Mouse (Mus musculus): ENCODE results near the gene Ascl5. TPM values are rescaled to one million over a fixed set of nuclear protein-coding genes. Genes with fewer than 3 reads are reported as not detected.
A peak's percentile ranks its signal among the peaks of the same experiment; 100 is the strongest.

The Ascl5 gene
- polyA plus RNA-seq, 1 experiment from 2014 or later: not detected

- no peaks in the 10 kb centered on the region for H3K4me1 ChIP-seq (replicated peaks; ENCODE audit: control insufficient read depth, insufficient read depth, low read length)
- H3K9me3 ChIP-seq (ENCODE audit: control insufficient read depth, low read length): no peaks in the 10 kb centered on the region
- no peak for DNase-seq (ENCODE audit: low spot score)
- WGBS: 57% methylated on average over 9 of the region's 9 CpGs
- no peak overlapping the region for H3K4me2 ChIP-seq
- ATAC-seq (replicated peaks; ENCODE audit: low FRiP score): no peak
- H3K36me3 ChIP-seq (ENCODE audit: control insufficient read depth, insufficient read depth, low read length): no peaks in the 10 kb centered on the region
- H3K4me3 ChIP-seq (ENCODE audit: low read depth, low read length): no peak overlapping the region
- H3K27me3 ChIP-seq (replicated peaks; ENCODE audit: control insufficient read depth, insufficient read depth, low read length): peaks cover 7% of the 10 kb centered on the region; the same call in 1 of the 2 replicates
- H3K27ac ChIP-seq (ENCODE audit: low read depth, low read length): no peak overlapping the region
- no peak overlapping the region for H3K9ac ChIP-seq (ENCODE audit: low read depth, low read length)
Measured at GRCm38 (mm10) chr1:136061041-136061789, 10.6 kb downstream of the Ascl5 start.

DNA sequence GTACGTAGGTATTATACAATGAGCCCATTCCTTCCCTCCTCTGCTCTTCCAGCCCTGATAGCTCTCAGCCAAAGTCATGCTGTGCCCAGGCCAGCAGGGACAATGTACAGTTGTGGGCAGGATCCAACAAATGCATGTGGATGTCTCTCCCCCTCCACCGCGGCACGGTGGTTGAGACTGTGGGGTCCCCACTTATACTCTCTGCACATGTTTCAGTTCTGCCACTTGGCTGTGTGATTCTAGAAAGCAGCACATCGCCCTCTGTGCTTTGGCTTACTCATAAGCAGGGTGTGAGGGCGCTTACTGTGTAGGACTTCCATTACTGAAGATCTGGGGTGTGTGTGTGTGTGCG, 11.2 kb downstream of the Ascl5 start:
- DNase-seq (ENCODE audit: low spot score) (no peak), ATAC-seq (replicated peaks; ENCODE audit: low FRiP score) (no peak)
- Histone ChIP-seq H3K4me1 (replicated peaks; ENCODE audit: control insufficient read depth, insufficient read depth, low read length) (no peaks in the 10 kb centered on the region), H3K9ac (ENCODE audit: low read depth, low read length) (no peak overlapping the region), H3K27me3 (replicated peaks; ENCODE audit: control insufficient read depth, insufficient read depth, low read length) (peaks cover 3% of the 10 kb centered on the region; the same call in 1 of the 2 replicates), H3K4me2 (no peak overlapping the region), H3K9me3 (ENCODE audit: control insufficient read depth, low read length) (no peaks in the 10 kb centered on the region), H3K4me3 (ENCODE audit: low read depth, low read length) (no peak overlapping the region), H3K27ac (ENCODE audit: low read depth, low read length) (no peak overlapping the region), H3K36me3 (ENCODE audit: control insufficient read depth, insufficient read depth, low read length) (no peaks in the 10 kb centered on the region)
- 87% methylated on average over 7 of the region's 7 CpGs for WGBS

GRCm38 (mm10) chr1:136063991-136064390, 13.4 kb downstream of the Ascl5 start:
- Histone ChIP-seq H3K27ac (ENCODE audit: low read depth, low read length) (no peak overlapping the region), H3K9ac (ENCODE audit: low read depth, low read length) (no peak overlapping the region), H3K27me3 (replicated peaks; ENCODE audit: control insufficient read depth, insufficient read depth, low read length) (peaks cover 8% of the 10 kb centered on the region; the same call in 1 of the 2 replicates), H3K4me3 (ENCODE audit: low read depth, low read length) (no peak overlapping the region), H3K4me1 (replicated peaks; ENCODE audit: control insufficient read depth, insufficient read depth, low read length) (no peaks in the 10 kb centered on the region), H3K4me2 (no peak overlapping the region), H3K9me3 (ENCODE audit: control insufficient read depth, low read length) (no peaks in the 10 kb centered on the region), H3K36me3 (ENCODE audit: control insufficient read depth, insufficient read depth, low read length) (no peaks in the 10 kb centered on the region)
- 51% methylated on average over 5 of the region's 5 CpGs for WGBS
- ATAC-seq (replicated peaks; ENCODE audit: low FRiP score): no peak
- no peak for DNase-seq (ENCODE audit: low spot score)

GRCm38 (mm10) chr1:136066621-136067020, 16.0 kb downstream of the Ascl5 start:
- Histone ChIP-seq H3K4me1 (replicated peaks; ENCODE audit: control insufficient read depth, insufficient read depth, low read length) (no peaks in the 10 kb centered on the region), H3K27me3 (replicated peaks; ENCODE audit: control insufficient read depth, insufficient read depth, low read length) (peaks cover 8% of the 10 kb centered on the region; the same call in 1 of the 2 replicates), H3K4me2 (no peak overlapping the region), H3K36me3 (ENCODE audit: control insufficient read depth, insufficient read depth, low read length) (no peaks in the 10 kb centered on the region), H3K4me3 (ENCODE audit: low read depth, low read length) (no peak overlapping the region), H3K27ac (ENCODE audit: low read depth, low read length) (no peak overlapping the region), H3K9me3 (ENCODE audit: control insufficient read depth, low read length) (no peaks in the 10 kb centered on the region), H3K9ac (ENCODE audit: low read depth, low read length) (no peak overlapping the region)
- DNase-seq (ENCODE audit: low spot score) (no peak), ATAC-seq (replicated peaks; ENCODE audit: low FRiP score) (no peak)
- 48% methylated on average over 1 of the region's 1 CpGs for WGBS

GRCm38 (mm10) chr1:136067579-136067978, 17.0 kb downstream of the Ascl5 start:
- no peaks in the 10 kb centered on the region for H3K4me1 ChIP-seq (replicated peaks; ENCODE audit: control insufficient read depth, insufficient read depth, low read length)

GRCm38 (mm10) chr1:136076086-136076485, 25.5 kb downstream of the Ascl5 start:
- 0 out of 2 replicates have a peak, but pooled peaks have one; percentile 56 for ATAC-seq (replicated peaks; ENCODE audit: low FRiP score)
- H3K36me3 ChIP-seq (ENCODE audit: control insufficient read depth, insufficient read depth, low read length): no peaks in the 10 kb centered on the region
- DNase-seq (ENCODE audit: low spot score): no peak
- H3K4me2 ChIP-seq: no peak overlapping the region
- no peak overlapping the region for H3K27ac ChIP-seq (ENCODE audit: low read depth, low read length)
- peaks cover 5% of the 10 kb centered on the region; the same call in 1 of the 2 replicates for H3K27me3 ChIP-seq (replicated peaks; ENCODE audit: control insufficient read depth, insufficient read depth, low read length)
- H3K4me1 ChIP-seq (replicated peaks; ENCODE audit: control insufficient read depth, insufficient read depth, low read length): no peaks in the 10 kb centered on the region
- no peak overlapping the region for H3K4me3 ChIP-seq (ENCODE audit: low read depth, low read length)
- no peaks in the 10 kb centered on the region for H3K9me3 ChIP-seq (ENCODE audit: control insufficient read depth, low read length)
- 12% methylated on average over 3 of the region's 3 CpGs for WGBS
- no peak overlapping the region for H3K9ac ChIP-seq (ENCODE audit: low read depth, low read length)

More at GRCm38 (mm10) chr1:136067579-136067978, 17.0 kb downstream of the Ascl5 start:
- no peaks in the 10 kb centered on the region for H3K36me3 ChIP-seq (ENCODE audit: control insufficient read depth, insufficient read depth, low read length)
- peaks cover 8% of the 10 kb centered on the region; the same call in 1 of the 2 replicates for H3K27me3 ChIP-seq (replicated peaks; ENCODE audit: control insufficient read depth, insufficient read depth, low read length)
- no peak overlapping the region for H3K4me3 ChIP-seq (ENCODE audit: low read depth, low read length)
- no peak overlapping the region for H3K27ac ChIP-seq (ENCODE audit: low read depth, low read length)
- ATAC-seq (replicated peaks; ENCODE audit: low FRiP score) (no peak), DNase-seq (ENCODE audit: low spot score) (no peak)
- WGBS: 60% methylated on average over 3 of the region's 3 CpGs
- no peak overlapping the region for H3K9ac ChIP-seq (ENCODE audit: low read depth, low read length)
- no peak overlapping the region for H3K4me2 ChIP-seq
- H3K9me3 ChIP-seq (ENCODE audit: control insufficient read depth, low read length): no peaks in the 10 kb centered on the region

DNA sequence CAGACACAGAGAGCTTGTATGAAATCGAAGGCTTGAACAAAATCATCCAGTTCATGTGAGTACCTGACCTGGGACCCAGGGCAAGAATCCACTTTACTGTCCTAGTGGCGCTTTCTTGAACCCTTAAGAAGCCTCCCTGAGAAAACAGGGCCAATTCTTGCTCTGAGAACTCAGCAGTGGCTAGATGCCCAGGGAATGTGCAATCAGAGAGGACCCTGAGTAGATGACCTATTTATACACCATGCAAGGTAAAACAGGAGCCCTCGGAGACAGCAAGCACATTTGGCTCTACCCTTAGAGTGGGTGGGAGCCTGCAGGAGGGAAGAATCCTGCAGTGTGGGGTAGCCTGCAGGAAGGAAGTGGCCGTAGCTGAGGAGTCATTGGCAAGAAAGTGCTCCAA, 27.1 kb downstream of the Ascl5 start:
- Histone ChIP-seq H3K4me1 (replicated peaks; ENCODE audit: control insufficient read depth, insufficient read depth, low read length) (no peaks in the 10 kb centered on the region), H3K9ac (ENCODE audit: low read depth, low read length) (no peak overlapping the region), H3K36me3 (ENCODE audit: control insufficient read depth, insufficient read depth, low read length) (no peaks in the 10 kb centered on the region), H3K27me3 (replicated peaks; ENCODE audit: control insufficient read depth, insufficient read depth, low read length) (peaks cover 5% of the 10 kb centered on the region; the same call in 1 of the 2 replicates), H3K4me3 (ENCODE audit: low read depth, low read length) (no peak overlapping the region), H3K4me2 (no peak overlapping the region), H3K27ac (ENCODE audit: low read depth, low read length) (no peak overlapping the region), H3K9me3 (ENCODE audit: control insufficient read depth, low read length) (no peaks in the 10 kb centered on the region)
- DNase-seq (ENCODE audit: low spot score) (no peak), ATAC-seq (replicated peaks; ENCODE audit: low FRiP score) (no peak)
- WGBS: 65% methylated on average over 4 of the region's 4 CpGs

- no peak for ATAC-seq (replicated peaks; ENCODE audit: low FRiP score)
- Histone ChIP-seq H3K27ac (ENCODE audit: low read depth, low read length) (no peak overlapping the region), H3K9me3 (ENCODE audit: control insufficient read depth, low read length) (no peaks in the 10 kb centered on the region), H3K4me3 (ENCODE audit: low read depth, low read length) (no peak overlapping the region), H3K4me2 (no peak overlapping the region), H3K27me3 (replicated peaks; ENCODE audit: control insufficient read depth, insufficient read depth, low read length) (no peaks in the 10 kb centered on the region; the same call in 1 of the 2 replicates), H3K4me1 (replicated peaks; ENCODE audit: control insufficient read depth, insufficient read depth, low read length) (no peaks in the 10 kb centered on the region), H3K9ac (ENCODE audit: low read depth, low read length) (no peak overlapping the region), H3K36me3 (ENCODE audit: control insufficient read depth, insufficient read depth, low read length) (no peaks in the 10 kb centered on the region)
- no peak for DNase-seq (ENCODE audit: low spot score)
- WGBS: 91% methylated on average over 1 of the region's 1 CpGs
Measured at GRCm38 (mm10) chr1:136081161-136081560, 30.6 kb downstream of the Ascl5 start.
